Mouse (Mus musculus) T-cell, adult 2 months (primary cell): ENCODE measurements around the gene Capn15.

Source experiments
- DNase-seq: peaks from one replicate; pipeline ENCODE4 v3.0.0; 2022; ENCODE audit warnings: low spot score

Gene Capn15

DNA sequence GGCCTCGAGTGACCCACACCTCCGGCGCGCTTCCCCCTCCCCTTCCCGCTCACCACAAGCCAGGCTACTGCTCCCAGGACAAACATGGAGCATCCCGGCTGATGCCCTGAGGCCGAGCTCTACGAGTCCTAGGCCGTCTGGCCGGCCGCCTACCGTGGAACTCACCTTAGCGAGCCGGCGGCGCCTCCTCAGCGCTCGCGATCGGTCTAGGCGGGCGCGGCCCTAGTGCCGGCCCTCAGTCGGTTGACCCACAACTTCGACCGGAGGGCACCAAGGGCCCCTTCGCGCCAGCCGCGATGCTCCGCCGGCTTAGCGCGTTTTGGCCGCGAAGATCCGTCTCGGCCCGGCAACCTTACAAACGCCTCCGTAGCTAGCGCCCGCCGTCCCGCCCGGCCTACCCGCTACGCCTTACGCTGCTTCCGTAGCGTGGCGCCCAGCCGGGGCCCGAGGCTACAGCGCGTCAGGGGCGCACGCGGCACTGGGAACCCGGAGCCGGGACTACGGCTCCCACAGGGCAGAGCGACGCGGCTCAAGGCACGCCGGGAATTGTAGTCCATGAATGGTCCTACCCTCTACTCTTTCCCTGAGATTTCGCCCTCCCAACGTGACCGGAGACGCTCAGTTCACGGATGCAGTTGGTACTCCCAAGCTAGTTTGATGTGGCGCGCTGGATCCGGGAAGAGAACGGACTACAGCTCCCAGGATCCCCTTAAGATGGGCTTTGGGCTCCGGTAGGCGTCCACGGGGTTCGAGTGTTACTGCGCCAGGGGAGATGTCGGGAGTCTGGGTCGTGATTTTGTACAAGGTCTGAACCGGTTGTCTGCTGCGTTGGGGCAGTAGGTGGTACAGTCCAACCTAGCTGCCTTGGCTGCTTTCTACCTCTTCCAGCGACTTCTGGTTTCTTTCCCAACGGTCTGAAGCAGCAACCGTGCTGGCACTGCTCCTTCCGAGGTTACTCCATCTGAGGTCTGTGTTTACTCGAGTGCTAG, at the start of gene Capn15:
TSS of gene Capn15 (minus strand) at position 491 of the 989 bp plus-strand sequence.
- DNase-seq, result peak; percentile 91

DNA sequence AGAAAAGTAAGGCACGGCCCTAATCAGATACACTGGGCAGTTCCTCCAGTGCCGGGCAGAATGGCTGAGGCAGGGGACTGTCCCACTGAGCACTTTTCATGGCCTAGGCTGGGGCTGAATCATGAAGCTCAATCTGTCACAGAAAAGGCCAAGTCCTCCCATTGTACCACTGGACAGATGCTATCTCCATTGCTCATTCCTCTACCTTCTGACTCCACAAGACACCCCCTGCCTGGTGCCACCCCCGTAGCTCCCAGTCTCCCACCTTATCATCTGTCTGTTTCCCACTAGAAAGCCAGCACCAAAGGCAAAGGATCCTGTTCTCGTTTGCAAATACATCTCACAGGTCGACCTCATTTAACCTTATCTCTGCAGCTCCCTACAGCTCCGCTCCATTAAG, 46.4 kb upstream of the Capn15 start:
- DNase-seq, result no peak

DNA sequence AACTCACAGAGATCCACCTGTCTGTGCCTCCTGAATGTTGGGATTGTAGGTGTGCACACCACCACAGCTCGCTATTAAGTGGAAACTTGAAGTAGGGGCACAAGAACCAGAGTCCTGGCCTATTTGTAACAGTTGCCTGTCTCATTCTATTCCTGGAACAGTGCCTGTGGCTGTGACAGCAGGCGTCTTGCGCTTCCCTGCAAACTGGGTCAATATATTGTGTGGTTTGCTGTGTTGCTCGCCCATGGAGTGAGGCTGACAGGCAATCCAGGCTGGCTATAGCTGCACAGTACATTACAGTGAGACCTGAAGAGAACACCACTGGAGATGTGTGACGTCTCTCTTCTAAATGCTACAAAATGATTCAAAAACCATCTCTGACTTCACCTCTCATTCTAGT, 46.0 kb upstream of the Capn15 start:
- no peak for DNase-seq

DNA sequence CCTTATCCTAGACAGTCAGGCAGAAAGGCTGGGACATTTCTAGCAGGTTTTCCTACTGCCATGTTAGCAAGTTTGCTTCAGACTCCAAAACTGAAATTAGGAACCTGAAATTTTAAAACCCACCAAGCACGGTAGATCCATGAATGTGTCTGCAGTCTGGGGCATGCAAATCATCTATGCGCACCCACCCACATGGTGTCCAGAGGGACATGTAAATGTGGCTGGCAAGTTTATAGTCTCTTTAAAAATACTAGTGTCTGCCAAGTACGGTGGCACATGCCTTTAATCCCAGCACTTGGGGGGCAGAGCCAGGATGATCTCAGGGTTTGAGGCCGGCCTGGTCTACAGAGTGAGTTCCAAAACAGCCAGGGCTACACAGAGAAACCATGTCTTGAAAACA, 42.7 kb upstream of the Capn15 start:
- no peak for DNase-seq

DNA sequence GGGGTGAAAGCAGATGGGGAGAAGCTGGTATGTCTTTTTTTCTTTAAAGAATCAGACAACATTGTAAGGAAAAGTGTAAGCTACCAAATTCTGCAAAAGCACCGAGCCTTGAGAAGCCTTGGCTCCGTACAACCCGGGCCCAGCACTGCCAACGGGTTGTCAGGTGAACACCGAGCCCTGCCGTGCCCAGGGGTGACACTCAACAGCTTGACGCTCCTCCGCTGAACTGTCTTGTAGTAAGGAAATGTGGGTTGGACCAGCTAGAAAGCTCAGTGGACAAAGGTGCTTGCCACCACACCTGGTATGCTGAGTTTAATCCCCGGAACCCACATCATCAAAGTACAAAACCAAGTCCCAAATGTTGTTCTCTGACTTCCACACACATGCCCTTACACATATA, 39.1 kb upstream of the Capn15 start:
- DNase-seq, result no peak

DNA sequence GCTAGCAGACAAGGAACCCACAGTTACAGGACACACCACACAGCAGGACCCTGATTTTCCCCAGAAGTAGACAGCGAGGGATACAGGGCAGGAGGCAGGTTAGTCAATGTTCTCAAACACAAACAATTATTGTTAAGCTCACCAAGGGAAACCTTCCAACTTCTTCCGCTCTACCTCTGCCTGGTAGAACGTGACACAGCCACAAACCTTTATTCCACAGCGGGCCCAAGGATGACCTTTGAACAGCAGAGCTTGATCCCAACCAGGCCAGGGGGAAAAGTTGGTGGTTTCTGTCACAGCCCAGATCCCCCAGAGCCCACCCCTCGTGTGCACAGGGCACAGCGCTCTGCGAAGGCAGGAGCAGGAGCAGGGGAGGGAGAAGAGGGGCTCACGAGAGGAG, 38.4 kb upstream of the Capn15 start:
- DNase-seq, result no peak

DNA sequence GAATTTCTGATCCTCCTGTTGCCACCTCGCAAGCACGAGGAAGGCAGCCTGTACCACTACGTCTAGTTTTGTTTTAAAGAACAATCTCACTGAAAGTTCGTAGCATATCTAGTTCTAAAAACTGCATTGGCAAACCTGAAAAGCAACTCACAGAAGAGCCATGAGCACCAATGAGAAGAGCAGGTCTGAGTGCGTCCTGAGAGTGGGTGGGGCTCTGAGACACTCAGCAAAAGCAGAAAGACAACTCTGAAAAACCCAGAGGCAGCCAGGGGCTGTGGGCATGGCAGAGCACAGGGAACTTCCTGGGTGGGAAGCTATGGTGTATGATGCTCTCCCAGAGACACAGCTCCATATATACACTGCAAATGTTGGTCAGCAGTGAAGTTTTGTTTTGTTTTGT, 37.6 kb upstream of the Capn15 start:
- no peak for DNase-seq

DNA sequence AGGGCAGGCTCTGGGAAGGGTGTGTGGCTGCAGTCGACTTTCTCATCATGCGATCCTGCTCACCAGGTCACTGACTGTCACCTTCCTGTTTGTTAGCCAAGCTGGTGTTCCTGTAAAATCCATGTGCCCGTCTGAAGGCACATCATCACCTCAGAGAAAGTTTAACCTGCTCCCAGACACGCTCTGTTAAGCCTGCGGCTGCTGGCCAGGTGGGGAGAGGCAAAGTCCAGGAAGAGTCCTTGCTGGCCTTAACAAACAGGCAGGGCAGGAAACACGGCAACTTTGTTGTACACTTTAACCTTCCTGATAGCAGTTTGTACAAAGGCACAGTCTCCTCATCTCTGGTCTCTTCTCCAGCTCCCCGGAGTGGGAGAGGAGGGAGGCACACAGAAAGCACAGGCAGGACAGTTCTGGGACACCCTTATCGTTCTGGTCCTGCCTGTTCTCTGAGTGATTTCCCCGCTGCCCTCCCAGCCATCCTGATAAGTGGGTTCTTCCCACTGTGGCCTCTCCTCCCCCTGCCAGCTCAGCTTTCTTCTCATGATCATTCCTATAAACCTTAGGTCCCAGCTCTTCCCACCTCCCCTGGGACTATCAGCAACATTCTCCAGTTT, 36.2 kb upstream of the Capn15 start:
- DNase-seq, result no peak

DNA sequence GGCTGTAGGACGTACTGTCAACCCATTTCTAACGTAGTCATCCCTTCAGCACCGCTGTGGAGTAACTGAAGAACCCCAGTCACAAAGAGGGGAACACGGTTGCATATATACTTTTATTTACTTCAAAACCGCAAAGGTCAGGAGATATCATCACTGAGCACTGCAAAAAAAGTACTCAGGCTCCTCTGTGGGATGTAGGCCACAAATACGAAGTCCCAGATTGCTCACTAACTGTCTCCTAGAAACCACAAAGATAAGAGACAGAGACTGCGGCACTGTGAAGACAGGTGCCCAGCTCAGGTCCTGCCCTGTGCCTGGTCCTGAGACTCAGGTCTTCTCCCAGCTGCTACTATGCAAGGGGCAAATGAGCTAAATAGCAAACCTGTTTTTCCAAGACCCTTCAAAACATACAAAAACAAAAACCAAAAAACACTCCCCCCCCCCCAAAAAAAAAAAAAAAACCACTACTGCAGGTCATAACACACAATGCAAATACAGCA, 35.3 kb upstream of the Capn15 start:
- no peak for DNase-seq

DNA sequence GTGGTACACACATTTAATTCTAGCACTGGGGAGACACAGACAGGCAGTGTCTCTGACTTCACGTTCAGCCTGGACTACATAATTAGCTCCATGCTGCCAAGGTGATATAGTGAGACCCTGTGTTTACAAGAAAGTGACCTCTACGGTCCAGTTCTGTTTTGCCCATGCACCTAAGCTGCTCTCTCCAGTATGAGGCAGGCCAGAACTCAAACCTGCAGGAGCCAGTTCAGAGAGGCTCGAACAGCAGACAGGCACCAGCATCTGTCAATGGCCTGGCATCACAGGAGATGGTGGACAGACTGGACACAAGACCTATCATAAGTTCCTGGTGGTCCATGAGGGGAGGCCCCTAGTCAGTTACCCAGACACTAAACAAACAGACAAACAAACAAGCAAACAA, 32.8 kb upstream of the Capn15 start:
- DNase-seq, result no peak

DNA sequence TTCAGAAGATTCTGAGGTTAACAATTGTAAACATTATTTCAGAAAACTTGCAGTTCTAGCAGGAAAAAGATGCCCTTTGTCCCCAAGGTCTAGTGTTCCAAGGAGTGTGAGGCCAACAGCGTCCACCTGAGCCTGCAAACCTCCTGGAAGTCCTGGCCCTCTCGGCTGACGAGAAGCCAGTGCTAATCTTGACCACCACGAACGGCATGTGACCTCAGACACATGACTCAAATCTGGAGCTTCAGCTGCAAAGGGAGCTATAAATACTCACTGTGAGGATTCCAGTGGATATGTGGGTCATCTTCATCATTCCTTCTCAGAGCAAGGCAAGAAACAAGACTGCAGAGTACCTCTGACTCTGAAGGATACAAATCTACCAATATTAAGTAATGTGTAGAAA, 32.4 kb upstream of the Capn15 start:
- no peak for DNase-seq

DNA sequence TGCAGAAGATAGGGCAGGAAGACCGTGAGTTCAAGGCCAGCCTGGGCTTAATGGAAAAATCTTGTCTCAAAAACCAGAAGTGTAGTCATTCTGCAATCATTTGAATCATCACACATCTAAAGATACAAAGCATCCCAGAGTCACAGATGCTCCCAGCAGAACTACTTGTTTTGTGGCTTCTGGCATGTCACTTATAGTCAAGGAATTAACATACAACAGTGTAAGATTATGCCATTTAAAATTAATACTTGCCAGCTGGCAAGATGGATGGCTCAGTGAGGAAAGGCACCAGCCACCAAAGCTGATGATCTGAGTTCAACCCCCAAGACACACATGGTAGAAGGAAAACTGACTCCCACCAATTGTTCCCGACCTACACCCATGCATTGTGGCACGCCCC, 31.4 kb upstream of the Capn15 start:
- no peak for DNase-seq

DNA sequence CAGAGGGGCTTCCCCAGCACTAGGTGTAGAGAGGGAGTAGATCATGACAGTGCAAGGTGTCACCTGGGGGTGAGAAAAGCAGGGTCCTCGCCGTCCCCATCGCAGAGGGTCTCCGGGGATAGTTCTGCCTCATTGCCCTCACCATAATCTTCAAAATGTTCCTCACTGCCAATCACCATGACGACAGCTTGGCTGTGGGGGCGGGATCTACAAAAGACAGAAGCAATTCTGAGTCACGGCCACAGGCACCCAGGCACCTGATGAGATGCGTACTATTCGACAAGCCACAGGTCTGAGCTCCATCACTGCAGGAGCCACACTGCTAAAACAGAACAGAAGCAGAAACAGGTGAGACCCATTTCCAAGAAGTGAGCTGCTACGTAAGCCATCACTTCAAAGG, 28.1 kb upstream of the Capn15 start:
- no peak for DNase-seq

DNA sequence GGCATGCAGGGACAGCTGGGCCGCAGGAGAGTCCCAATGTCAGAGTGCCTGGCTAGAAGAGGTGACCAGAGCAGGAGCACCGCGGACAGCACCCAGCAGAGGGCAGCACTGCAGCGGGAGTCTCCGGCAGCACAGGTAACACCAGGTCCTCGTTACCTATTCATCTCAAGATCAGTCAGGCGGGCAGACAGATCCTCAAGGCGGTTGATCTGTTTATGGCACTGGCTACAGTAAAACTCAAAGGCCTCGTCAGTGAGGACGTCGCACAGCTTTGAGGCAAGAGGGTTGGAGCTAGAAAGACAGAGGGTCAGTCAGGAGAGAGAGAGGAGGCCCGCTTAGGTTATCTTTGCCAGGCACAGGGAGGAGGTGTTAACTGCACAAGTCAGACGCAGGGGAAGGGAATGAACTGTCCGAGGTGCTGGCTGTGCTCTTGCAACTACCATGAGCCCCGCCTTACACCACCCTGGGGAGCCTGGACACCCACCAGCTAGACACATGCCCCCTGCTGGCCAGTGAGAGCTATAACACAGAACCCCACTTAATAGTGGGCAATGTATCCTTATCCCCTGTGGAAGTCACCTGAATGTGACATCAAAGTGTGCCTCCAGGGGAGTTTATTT, 26.4 kb upstream of the Capn15 start:
- peak; percentile 73 for DNase-seq

DNA sequence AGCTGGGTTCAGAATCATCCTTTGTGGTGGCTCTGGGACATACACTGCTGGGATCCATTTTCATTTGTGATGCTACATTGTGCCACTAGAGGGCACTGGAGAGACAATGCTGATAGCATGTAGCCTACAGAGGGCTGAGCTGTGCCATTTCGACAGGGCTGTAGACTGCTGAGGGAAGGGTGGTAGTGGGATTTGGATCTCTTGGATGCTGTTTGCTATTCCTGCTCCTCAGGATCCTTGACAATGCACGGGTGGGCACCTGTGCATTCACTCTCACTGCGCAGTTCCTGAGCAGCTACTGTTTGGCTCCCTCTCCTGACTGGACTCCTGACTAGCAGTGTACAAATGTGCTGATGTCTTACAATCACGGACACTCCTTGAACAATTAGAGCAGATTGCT, 23.9 kb upstream of the Capn15 start:
- peak; percentile 66 for DNase-seq

DNA sequence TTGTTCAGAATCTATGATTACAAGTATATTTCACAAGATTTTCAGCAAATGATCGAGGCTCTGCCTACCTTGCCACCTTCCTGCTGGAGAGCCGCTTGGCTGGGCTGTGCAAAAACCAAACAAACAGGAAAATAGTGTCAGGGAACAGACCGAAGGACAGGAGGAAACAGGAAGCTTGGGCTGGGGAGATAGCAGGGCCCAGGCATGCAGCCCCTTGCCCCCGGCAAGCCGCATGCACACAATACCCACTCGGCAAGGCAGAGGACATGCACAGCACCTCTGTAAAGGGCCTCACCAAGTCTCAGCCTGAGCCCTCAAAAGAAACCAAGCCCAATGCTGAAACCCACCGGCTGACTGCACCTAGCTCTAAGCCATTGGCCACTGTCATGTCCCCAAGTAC, 23.2 kb upstream of the Capn15 start:
- no peak for DNase-seq

DNA sequence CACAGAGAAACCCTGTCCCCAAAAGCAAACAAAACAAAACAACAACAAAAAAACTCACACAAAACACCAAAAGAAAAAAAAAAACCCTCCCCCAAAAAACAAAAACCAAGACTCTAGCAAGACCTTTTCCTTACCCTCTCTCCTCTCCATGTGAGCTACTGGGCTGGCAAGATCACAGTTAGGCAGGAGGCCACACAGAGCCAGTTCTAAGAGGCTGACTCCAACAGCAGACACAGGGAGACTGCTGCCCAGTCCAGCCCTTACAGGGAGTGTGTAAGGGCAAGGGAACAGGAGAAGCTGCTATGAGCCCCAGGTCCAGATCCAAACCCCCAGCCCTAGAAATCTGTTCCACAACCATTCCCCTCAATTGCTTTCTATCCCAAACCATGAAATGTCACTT, 22.7 kb upstream of the Capn15 start:
- no peak for DNase-seq

DNA sequence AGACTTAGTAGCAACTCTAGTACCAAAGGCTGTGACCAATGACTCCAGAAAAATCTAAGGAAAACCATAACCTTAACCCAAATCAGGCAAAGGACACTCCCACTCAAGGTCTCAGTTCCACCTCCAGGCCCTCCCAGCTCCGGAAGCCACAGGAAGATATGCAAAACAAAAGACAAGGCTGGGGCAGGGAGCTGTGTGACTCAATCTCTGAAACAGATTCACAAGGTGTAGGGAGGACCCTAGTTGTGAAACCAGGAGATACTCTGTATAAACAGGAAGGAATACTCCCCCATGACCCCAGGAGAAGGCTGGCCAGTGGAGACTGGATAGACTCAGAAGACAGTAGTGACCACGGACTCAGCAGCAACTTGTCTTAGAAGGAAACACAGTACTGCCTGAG, 22.1 kb upstream of the Capn15 start:
- no peak for DNase-seq

DNA sequence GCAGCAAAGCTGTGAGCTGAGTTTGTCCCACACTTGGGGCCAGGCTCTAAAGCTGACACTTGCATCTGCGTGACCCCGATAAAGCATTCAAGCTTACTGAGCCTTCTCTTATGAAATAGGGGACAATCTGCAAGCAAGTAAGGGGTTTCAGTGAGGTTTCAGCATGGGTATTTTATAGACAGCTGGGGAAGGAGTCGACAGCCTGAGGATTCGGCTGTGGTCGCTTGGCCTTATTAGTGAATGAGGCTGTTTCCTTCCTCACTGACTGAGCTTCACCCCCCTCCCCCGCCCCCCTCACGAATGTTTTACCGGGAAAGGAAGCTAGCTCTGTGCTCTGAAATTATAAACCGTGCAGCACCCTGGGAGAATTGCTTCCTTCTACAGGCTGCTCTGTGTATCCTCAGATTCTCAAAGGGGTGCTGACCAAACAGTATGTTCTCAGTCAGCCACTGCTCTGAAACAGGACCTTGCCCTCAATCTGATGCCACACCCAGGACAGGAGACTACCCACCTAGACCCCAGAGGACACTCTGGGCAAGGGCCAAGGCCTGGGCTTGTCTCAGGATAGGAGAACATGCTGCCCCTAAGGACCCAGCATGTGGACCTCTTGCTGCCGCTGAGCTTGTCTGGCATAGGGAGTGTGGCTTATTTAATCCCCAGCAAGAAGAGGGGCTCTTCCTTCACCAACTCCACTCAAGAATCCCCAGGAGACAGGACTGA, 20.3 kb upstream of the Capn15 start:
- no peak for DNase-seq

DNA sequence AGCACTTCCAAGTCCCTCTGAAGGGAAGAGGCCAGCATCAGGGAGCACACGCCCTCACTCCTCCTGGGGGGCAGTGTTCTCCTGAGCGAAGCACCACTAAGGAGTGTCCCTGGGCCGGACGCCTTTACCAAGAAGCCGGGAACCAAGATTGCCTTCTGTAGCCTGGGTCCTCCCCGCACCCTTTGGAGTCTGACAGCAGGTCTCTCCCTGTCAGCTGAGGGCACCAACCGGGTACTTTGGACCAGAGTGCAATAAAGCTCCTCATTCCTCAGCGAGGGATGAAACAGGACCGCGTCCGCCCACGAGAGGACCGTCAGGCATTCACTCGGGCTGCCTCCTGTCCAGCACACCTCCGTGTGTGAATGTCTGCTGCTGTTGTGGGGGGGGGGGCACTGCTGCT, 19.1 kb upstream of the Capn15 start:
- no peak for DNase-seq

DNA sequence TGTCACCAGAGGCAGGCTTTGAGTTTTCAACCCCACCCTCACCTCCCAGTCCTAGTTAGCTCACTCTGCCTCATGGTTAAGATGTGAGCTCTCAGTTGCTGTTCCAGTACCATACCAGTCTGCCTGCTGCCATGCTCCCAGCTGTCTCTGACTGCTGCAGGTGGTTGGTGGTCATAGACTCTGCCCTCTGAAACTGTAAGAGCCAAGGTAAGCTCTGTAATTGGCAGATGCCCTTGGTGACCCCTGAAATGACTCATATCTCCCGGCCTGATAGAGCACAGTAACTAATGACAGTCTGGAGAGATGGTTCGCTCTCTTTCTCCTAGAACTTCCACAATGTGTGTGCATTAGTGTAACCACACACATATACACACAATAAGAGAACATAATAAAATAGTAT, 18.3 kb upstream of the Capn15 start:
- no peak for DNase-seq

DNA sequence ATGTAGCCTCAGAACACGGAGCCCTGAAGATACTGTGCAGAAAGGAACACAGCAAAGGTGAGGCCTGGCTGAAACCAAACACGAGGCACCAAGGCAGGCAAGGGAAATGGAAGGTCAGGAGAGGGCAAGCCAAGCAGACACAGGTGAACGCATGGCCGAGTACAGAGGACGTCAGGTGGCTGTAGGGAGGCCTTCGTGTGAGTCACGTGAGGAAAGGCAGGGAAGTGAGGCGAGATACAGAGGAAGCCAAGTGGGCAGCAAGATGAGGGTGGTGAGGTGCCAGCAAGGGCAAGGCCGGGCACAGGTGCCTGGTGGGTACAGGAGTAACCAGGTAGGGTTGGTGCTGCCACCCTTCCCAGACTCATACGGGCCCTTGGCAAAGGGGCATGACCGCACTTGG, 12.8 kb upstream of the Capn15 start:
- DNase-seq, result no peak
